Mouse (Mus musculus): ENCODE measurements at regions not wholly inside any gene's neighbourhood (a gene's known extent, or its start where the extent isn't known, plus 50 kb on each side); places are given as distances from the start of the nearest gene placed in this dataset.

DNA sequence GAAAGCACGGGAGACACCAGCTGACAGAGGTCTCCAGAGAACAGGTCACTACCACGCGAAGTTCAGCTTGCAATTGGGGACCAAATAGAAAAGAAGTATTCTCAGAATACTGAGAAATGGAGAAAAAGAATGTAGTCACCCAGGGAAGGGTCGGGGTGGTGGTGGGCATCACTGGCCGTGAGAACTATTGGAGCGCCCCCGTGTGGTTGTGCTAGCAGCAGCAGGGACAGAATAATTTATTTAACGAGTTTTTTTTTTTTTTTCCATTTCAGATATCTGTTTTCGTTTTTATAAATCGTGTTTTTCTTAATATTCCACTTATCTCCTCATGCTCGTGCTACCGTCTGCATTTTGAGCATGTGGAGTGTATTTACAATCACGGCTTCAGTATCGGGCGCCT is 118.4 kb upstream of the Thy1 start:
- no peak for TF ChIP-seq GATA1 (IDR thresholded peaks at IDR 0.05; ENCODE audit: borderline replicate concordance, low read length)
- TF ChIP-seq CTCF (IDR thresholded peaks at IDR 0.05; ENCODE audit: low read depth, low read length): no peak
- no peak for TF ChIP-seq GATA2 (IDR thresholded peaks at IDR 0.05; ENCODE audit: borderline replicate concordance, low read depth, low read length)
- TF ChIP-seq POLR2AphosphoS5 (IDR thresholded peaks at IDR 0.05; ENCODE audit: insufficient replicate concordance, low read depth, low read length): no peak

Data from G1E (cell line).